Mouse (Mus musculus) gastrocnemius, adult 2 months (tissue): ENCODE measurements around the gene Cped1. TPM values are rescaled to one million over a fixed set of nuclear protein-coding genes. Genes with fewer than 3 reads are reported as not detected.
"Not testable (repeated sequence)": the region's sequence is repeated elsewhere in the genome, so short reads cannot be mapped to it uniquely, and the experiment has no call there.

Experiments used
- DNase-seq: peaks from one replicate; pipeline ENCODE4 v3.0.0; 2022
- H3K27ac ChIP-seq: fragments of 200-600 bp; 2 replicates; pipeline ENCODE4 v1.8.1; 2022; ENCODE audit warnings: mild to moderate bottlenecking
- H3K4me3 ChIP-seq: fragments of 200-600 bp; 2 replicates; pipeline ENCODE4 v1.8.1; 2022; ENCODE audit warnings: mild to moderate bottlenecking, moderate library complexity
- CTCF ChIP-seq: fragments of 200-600 bp; IDR thresholded peaks from 2 replicates; pipeline ENCODE4 v1.8.1; 2022; ENCODE audit warnings: antibody characterized with exemption, mild to moderate bottlenecking, moderate library complexity
- intact Hi-C: fragments of 180-260 bp; cut with DNase I; formaldehyde crosslinking; loops from one replicate; pipeline ENCODE4 v1.15.1; 2025
- total RNA-seq, 2 experiments: library from RNA; stranded (reverse); gene quantifications; 2 replicates each; pipeline ENCODE4 v1.2.3; 2021

Gene Cped1
- total RNA-seq, 2 experiments from 2014 or later = 22.4 to 24.5 TPM

GRCm38 (mm10) chr6:22035895-22036294 is 50.2 kb downstream of the Cped1 start:
- DNase-seq = no peak
- intact Hi-C loops = no loop called here
- H3K27ac ChIP-seq = peak overlapping the region; percentile 24; the same call in 1 of the 2 replicates
- H3K4me3 ChIP-seq = no peak overlapping the region
- no peak for TF ChIP-seq CTCF

- no peak for DNase-seq
- intact Hi-C loops = no loop called here
- H3K27ac ChIP-seq = no peak overlapping the region
- TF ChIP-seq CTCF = no peak
- H3K4me3 ChIP-seq = no peak overlapping the region
Observed at GRCm38 (mm10) chr6:22036396-22036795, 50.7 kb downstream of the Cped1 start.

- H3K4me3 ChIP-seq = no peak overlapping the region
- intact Hi-C loops = no loop called here
- H3K27ac ChIP-seq = peak overlapping the region; percentile 70
- no peak for DNase-seq
- TF ChIP-seq CTCF = no peak
Observed at GRCm38 (mm10) chr6:22036911-22037310, 51.2 kb downstream of the Cped1 start.

- no peak for DNase-seq
- TF ChIP-seq CTCF = no peak
- intact Hi-C loops = no loop called here
- H3K27ac ChIP-seq = peak overlapping the region; percentile 70
- H3K4me3 ChIP-seq = no peak overlapping the region
Observed at GRCm38 (mm10) chr6:22037441-22038050, 51.8 kb downstream of the Cped1 start.

- intact Hi-C loops, DNase-seq, H3K4me3 ChIP-seq, H3K27ac ChIP-seq: not testable (repeated sequence)
- TF ChIP-seq CTCF = peak; percentile 28
Observed at GRCm38 (mm10) chr6:22039666-22040065, 54.0 kb downstream of the Cped1 start.

GRCm38 (mm10) chr6:22044880-22045605 is 59.3 kb downstream of the Cped1 start:
- Histone ChIP-seq H3K4me3 (no peak overlapping the region), H3K27ac (peak overlapping the region; percentile 83)
- peak; percentile 50 for DNase-seq
- no peak for TF ChIP-seq CTCF
- intact Hi-C loops = no loop called here

GRCm38 (mm10) chr6:22047101-22047500 is 61.4 kb downstream of the Cped1 start:
- no peak overlapping the region for H3K4me3 ChIP-seq
- no peak for TF ChIP-seq CTCF
- DNase-seq = no peak
- intact Hi-C loops = no loop called here
- peak overlapping the region; percentile 46 for H3K27ac ChIP-seq

- Histone ChIP-seq H3K27ac (peak overlapping the region; percentile 79), H3K4me3 (no peak overlapping the region)
- DNase-seq = no peak
- TF ChIP-seq CTCF = no peak
- intact Hi-C loops = no loop called here
Observed at GRCm38 (mm10) chr6:22049093-22049492, 63.4 kb downstream of the Cped1 start.

GRCm38 (mm10) chr6:22051526-22051925 is 65.8 kb downstream of the Cped1 start:
- Histone ChIP-seq H3K27ac (peak overlapping the region; percentile 35; the same call in 1 of the 2 replicates), H3K4me3 (no peak overlapping the region)
- no peak for DNase-seq
- no peak for TF ChIP-seq CTCF
- intact Hi-C loops = no loop called here

- no peak for TF ChIP-seq CTCF
- DNase-seq = no peak
- Histone ChIP-seq H3K27ac (no peak overlapping the region), H3K4me3 (no peak overlapping the region)
- intact Hi-C loops = no loop called here
Observed at GRCm38 (mm10) chr6:22053014-22053413, 67.3 kb downstream of the Cped1 start.

- peak; percentile 68 for DNase-seq
- TF ChIP-seq CTCF = no peak
- intact Hi-C loops = loop anchor here (5.0 kb wide), 1 partner anchor 47 kb away; no protein-coding TSS in a partner anchor
- H3K4me3 ChIP-seq = no peak overlapping the region; the same call in 1 of the 2 replicates
- H3K27ac ChIP-seq = peak overlapping the region; percentile 85
Observed at GRCm38 (mm10) chr6:22064341-22064740, 78.6 kb downstream of the Cped1 start.

GRCm38 (mm10) chr6:22070603-22071322 is 85.0 kb downstream of the Cped1 start:
- DNase-seq = no peak
- TF ChIP-seq CTCF = no peak
- no peak overlapping the region for H3K4me3 ChIP-seq
- intact Hi-C loops = loop anchor here (1.0 kb wide), 1 partner anchor 85 kb away; the partner anchor contains the start of gene Cped1
- 0 out of 2 replicates have a peak overlapping the region, but pooled peaks have one; percentile 1 for H3K27ac ChIP-seq
